Mouse (Mus musculus) frontal cortex, adult (tissue): ENCODE results near the gene Zfp449.

Source experiments
- ATAC-seq: cut with Nextera tagmentation; 2 replicates; pipeline ENCODE4 v1.9.2; 2017; ENCODE audit warnings: mild to moderate bottlenecking, moderate library complexity, mixed read lengths; ENCODE audit not compliant: low TSS enrichment

Gene Zfp449

GRCm38 (mm10) chrX:56346176-56346931, at the start of gene Zfp449:
Zfp449 (plus strand) TSS chrX:56346400.
- peak; percentile 100 for ATAC-seq

DNA sequence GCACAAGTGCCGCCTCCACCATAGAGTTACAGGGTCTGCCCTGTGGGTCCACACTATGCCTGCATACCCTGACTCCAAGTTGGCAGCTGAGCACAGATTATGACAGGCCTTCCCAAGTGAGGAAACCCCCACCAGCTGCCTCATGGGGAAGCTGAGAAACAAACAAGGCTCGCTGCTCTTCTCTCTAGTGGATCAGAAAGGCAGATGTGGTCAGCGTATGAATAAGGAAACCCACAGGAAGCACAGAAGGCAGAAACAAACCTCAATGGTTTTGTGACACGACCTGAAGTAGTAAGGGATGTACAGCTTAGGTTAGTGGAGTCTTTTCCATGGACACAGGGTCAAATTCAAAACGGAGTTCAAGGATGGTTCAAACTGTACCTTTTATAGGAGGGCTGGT, 38.6 kb upstream of the Zfp449 start:
- no peak for ATAC-seq

DNA sequence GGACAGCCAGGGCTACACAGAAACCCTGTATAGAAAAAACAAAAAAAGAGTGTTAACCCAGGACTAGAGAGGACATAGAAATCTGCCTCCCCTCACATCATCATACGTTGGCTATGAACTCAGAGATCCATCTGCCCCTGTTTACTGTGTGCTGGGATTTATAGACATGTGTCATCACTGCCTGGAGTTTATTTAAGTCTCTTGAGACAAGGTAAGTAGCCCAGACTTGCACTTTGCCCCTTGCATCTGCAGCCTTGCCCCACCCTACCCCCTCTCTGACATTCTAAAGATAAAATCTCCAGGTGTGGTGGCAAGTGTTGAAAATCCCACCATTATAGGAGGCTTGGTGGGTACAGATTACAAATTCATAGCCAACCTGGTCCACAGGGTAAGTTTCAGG, 33.4 kb upstream of the Zfp449 start:
- no peak for ATAC-seq

- ATAC-seq, result no peak
Observed at GRCm38 (mm10) chrX:56322096-56322495, 24.1 kb upstream of the Zfp449 start.

GRCm38 (mm10) chrX:56322731-56323130, 23.5 kb upstream of the Zfp449 start:
- ATAC-seq, result no peak

GRCm38 (mm10) chrX:56332046-56332445, 14.2 kb upstream of the Zfp449 start:
- no peak for ATAC-seq

GRCm38 (mm10) chrX:56340305-56340704, 5.9 kb upstream of the Zfp449 start:
- ATAC-seq, result no peak

DNA sequence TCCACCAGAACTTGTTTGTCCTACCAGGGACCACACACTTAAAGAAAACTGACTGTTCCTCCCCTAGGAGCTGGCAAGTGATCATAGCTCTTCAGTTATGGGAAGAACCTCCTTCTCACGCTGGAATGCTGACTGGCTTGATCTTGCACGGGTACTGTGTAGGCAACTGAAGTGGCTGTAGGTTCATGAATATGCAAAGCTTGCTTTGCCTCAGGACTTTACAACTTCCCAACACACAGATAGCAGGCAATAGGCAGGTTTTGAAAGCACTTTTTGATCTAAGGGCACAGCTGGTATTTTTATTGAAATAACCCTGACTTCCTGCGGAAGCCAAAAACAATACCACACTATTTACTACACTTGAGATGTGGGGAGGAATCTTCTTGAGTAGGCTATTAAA, 3.3 kb upstream of the Zfp449 start:
- no peak for ATAC-seq

- peak; percentile 50 for ATAC-seq
Observed at GRCm38 (mm10) chrX:56346932-56347253, 693 bp downstream of the Zfp449 start.

GRCm38 (mm10) chrX:56374431-56375128, 28.4 kb downstream of the Zfp449 start, which contains the start of gene Smim10l2a:
Smim10l2a (plus strand) TSS chrX:56374586.
- peak; percentile 90 for ATAC-seq

DNA sequence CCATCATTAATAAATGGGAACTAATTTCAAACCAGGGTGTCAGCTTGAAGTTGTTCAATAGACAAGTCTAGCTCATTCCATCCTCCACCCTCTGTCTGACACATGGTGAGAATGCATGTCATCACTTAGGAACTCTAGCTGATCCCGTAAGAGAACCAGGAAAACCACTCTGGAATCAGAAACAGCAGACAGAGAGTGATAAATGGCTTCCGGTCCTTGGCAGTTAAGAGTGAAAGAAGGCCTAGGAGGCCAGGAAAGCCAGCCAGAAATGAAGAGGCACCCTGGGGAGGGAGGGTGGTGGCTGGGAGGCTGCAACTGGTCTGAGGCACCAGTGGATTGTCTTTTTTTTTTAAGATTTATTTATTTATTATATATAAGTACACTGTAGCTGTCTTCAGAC, 34.7 kb downstream of the Zfp449 start:
- ATAC-seq, result no peak

DNA sequence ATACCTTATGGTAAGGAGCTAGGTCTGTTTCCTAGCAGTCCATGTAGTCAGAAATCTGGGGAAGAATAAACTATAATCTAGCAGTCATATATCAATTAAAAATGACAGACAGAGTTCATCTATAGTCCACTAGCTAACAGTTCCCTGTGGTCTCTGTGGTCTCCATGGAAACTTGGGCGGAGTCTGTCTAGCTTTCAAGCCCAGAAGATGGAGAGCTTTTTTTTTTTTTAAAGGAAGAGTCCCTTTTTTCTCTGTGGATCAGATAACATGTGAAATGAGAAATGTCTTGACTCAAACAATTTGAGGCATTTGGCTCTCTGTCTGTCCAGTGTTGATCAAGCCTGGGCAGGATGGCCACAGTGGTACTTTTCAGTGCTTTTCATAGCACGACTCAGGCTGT, 37.9 kb downstream of the Zfp449 start:
- no peak for ATAC-seq

GRCm38 (mm10) chrX:56404646-56405045, 58.4 kb downstream of the Zfp449 start:
- no peak for ATAC-seq

DNA sequence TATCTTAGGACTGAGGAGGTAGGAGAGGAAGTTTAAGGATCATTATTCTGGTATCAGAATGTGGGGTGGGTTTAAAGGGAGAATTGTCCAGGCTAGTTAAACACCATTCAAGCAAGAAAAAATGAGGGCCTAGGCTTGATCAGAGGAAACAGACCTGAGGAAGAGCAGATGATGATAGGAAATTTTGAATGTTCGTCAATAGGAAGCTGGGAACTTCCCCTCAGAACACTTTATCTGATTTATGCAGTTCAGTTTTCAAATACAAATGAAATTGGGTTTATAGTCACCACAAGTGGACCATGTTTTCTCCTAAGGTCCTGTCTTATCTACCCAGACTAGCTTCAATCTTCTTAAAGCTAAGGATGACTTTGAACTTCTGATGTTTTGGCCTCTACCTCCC, 59.3 kb downstream of the Zfp449 start:
- no peak for ATAC-seq

DNA sequence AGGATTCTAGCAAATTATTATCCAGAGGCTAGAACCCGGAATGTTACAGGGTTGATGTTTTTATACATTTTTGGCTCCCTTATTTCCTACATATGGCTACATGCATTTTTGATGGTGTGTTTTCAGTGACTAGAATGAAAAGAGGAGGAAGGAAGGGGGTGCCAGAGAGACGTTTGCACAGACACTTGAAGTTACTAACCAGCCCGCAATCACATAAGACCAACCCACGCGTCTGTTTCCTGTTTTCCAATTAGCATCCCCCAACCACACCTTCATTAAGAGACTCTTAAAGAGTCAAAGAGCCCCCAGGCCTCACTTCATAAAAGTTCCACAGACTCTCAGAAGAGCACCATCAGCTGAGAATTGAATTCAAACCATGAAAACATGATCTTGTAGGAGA, 59.9 kb downstream of the Zfp449 start:
- ATAC-seq, result no peak
